In the genomic region with DNA sequence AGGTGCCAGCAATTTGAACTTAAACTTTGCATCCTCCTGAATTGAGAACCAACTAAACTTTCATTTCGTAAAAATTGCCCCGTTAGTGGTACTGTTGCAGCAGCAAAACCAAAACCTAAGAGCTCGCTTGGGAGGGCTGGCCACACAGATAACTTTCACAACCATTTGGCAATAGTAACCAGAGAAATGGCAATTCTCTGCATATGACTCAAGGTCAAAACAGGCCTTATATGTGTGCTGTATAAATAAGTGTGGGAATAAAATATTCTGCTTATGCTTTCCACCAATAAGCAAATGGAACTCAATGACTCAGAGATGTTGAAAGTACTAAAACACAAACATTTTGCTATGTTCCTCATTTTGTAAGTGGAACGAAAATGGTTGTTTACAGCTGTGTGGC, we compare ENCODE assay signal across 16 mouse cellular contexts.
"Had no signal": no experiment of that assay in that cellular context is flagged by ENCODE, and none has a peak within 500 bp of the region (broad histone marks: within the 10 kb centered on the region; RNA-seq: fewer than 3 reads in every experiment).

No protein-coding gene starts in this region.

- DNase-seq: liver, postnatal 0 days; lung, adult 2 months; lung, postnatal 14 days; lung, postnatal 36 days; midbrain, embryonic 14.5 days; right cerebral cortex, postnatal 14 days; thymus, adult 2 months; thymus, postnatal 25 days; thymus, postnatal 4 days had no signal

- H3K27ac ChIP-seq: lung, embryonic 15.5 days; macrophage; midbrain, embryonic 10.5 days; midbrain, embryonic 12.5 days; neural tube, embryonic 12.5 days had no signal

- H3K4me1 ChIP-seq: lung, embryonic 15.5 days; midbrain, embryonic 10.5 days; midbrain, embryonic 12.5 days; neural tube, embryonic 12.5 days had no signal

- H3K4me3 ChIP-seq: lung, embryonic 15.5 days; midbrain, embryonic 10.5 days; midbrain, embryonic 12.5 days; neural tube, embryonic 12.5 days had no signal

- H3K36me3 ChIP-seq: lung, embryonic 15.5 days; midbrain, embryonic 10.5 days; midbrain, embryonic 12.5 days; neural tube, embryonic 12.5 days had no signal

- H3K4me2 ChIP-seq: lung, embryonic 15.5 days; midbrain, embryonic 12.5 days; neural tube, embryonic 12.5 days had no signal

- H3K27me3 ChIP-seq: lung, embryonic 15.5 days; midbrain, embryonic 12.5 days; neural tube, embryonic 12.5 days had no signal

- H3K9me3 ChIP-seq: lung, embryonic 15.5 days; midbrain, embryonic 12.5 days; neural tube, embryonic 12.5 days had no signal

- H3K9ac ChIP-seq: liver, postnatal 0 days; lung, embryonic 15.5 days; midbrain, embryonic 12.5 days; neural tube, embryonic 12.5 days had no signal

- ATAC-seq: liver, postnatal 0 days; lung, postnatal 0 days; midbrain, embryonic 16.5 days had no signal
